Mouse (Mus musculus) stomach, postnatal 0 days (tissue): Measurements from ENCODE around the gene Gm10309. TPM values are rescaled to one million over a fixed set of nuclear protein-coding genes. Genes with fewer than 3 reads are reported as not detected.

Experiments used
- ATAC-seq: fragments of 200-750 bp; cut with Nextera tagmentation; 2 replicates; pipeline ENCODE4 v1.8.0; 2017; ENCODE audit not compliant: low FRiP score, low TSS enrichment
- DNase-seq: peaks from one replicate; pipeline ENCODE4 v3.0.0-alpha.2; 2016; ENCODE audit warnings: low spot score
- H3K27ac ChIP-seq: fragments of 300-500 bp; sonication (generic); replicated peaks from 2 replicates; pipeline ENCODE4 v1.5.1; 2014; ENCODE audit warnings: mild to moderate bottlenecking, control low read depth
- H3K27me3 ChIP-seq: fragments of 300-500 bp; sonication (generic); 2 replicates; pipeline ENCODE4 v1.6.1; 2014; ENCODE audit warnings: low read length; ENCODE audit not compliant: control insufficient read depth, insufficient read depth
- H3K36me3 ChIP-seq: fragments of 300-500 bp; sonication (generic); 2 replicates; pipeline ENCODE4 v1.6.1; 2014; ENCODE audit warnings: low read length, mixed read lengths; ENCODE audit not compliant: control insufficient read depth, insufficient read depth
- H3K4me1 ChIP-seq: fragments of 300-500 bp; sonication (generic); replicated peaks from 2 replicates; pipeline ENCODE4 v1.6.1; 2014; ENCODE audit warnings: antibody characterized with exemption; ENCODE audit not compliant: control insufficient read depth, insufficient read depth
- H3K4me2 ChIP-seq: fragments of 300-500 bp; sonication (generic); replicated peaks from 2 replicates; pipeline ENCODE4 v1.6.1; 2014; ENCODE audit warnings: low read depth, mild to moderate bottlenecking, control low read depth, moderate library complexity
- H3K4me3 ChIP-seq: fragments of 300-500 bp; sonication (generic); 2 replicates; pipeline ENCODE4 v1.5.1; 2014; ENCODE audit warnings: low read depth, low read length, control low read depth
- H3K9ac ChIP-seq: fragments of 300-500 bp; sonication (generic); 2 replicates; pipeline ENCODE4 v1.6.1; 2014; ENCODE audit warnings: mild to moderate bottlenecking, low read length, control low read depth, mixed read lengths
- H3K9me3 ChIP-seq: fragments of 300-500 bp; sonication (generic); 2 replicates; pipeline ENCODE4 v1.6.1; 2016; ENCODE audit warnings: low read length; ENCODE audit not compliant: control insufficient read depth
- CTCF ChIP-seq: IDR thresholded peaks from 2 replicates; pipeline ENCODE4 v1.5.1; 2016; ENCODE audit warnings: antibody characterized with exemption, low read depth, mild to moderate bottlenecking, moderate library complexity
- EP300 ChIP-seq: optimal IDR thresholded peaks from 2 replicates; pipeline ENCODE3; 2016; ENCODE audit warnings: antibody characterized with exemption
- WGBS: fragments of 180-500 bp; shearing (Covaris S2); extraction: QIAGEN DNeasy Blood & Tissue Kit; methylation state at CpG from one replicate; pipeline ENCODE4 v1.1.7; 2014; 5-methylcytosine and 5-hydroxymethylcytosine counted together
- polyA plus RNA-seq: library from polyadenylated mRNA; unstranded; fragments of >200 nt; fragmentation: Nextera tagmentation; extraction: Ambion mirVana; gene quantifications from 2 replicates; pipeline ENCODE4 v1.2.1, GENCODE M21; 2015

The Gm10309 gene
- polyA plus RNA-seq, 1 experiment from 2014 or later, result 0.08 TPM

DNA sequence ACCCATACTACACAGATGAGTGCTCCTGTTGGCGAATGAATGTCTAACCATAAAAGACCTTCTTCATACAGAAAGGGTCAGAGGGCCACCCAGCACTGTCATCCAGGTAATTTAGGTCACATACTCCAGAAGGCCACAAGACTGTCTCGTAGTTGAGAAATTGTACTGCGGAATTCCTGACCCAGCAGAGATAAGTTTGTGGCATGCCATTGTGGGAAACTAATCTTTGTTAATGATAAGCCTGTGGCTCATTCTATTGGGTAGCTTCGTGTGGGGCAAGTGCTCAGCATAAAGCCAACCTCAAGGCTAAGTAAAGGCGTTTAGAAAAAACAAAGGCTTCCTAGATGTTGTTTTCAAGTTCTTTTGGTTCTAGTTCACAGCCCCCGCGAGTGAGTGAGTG lies 12.7 kb downstream of the Gm10309 start:
- WGBS, result 69% methylated on average over 7 of the region's 7 CpGs
- no peak for ATAC-seq
- H3K36me3 ChIP-seq, result no peaks in the 10 kb centered on the region

DNA sequence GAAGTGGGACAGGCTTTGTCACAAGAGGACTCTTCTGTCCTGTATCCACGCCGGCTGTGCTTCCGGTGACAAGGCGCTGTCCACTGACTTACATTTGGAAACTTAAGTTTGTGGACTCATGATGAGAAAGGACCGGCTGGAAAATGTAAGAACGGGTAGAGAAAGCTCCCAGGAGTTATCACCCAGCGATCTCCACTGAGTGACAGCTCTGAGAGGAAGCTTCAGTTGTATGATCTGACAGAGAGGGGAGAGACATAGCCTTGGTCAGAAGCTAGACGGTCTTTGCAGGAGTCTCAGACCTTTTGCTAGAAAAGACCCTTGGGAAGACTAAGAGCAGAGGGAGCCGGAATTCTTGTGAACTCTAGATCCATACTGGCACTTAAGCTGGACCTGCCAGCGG lies 15.2 kb downstream of the Gm10309 start:
- no peak overlapping the region for H3K27ac ChIP-seq
- H3K4me3 ChIP-seq, result no peak overlapping the region
- TF ChIP-seq CTCF (no peak), EP300 (no peak)
- H3K36me3 ChIP-seq, result no peaks in the 10 kb centered on the region
- no peak overlapping the region for H3K9ac ChIP-seq
- H3K27me3 ChIP-seq, result no peaks in the 10 kb centered on the region
- H3K9me3 ChIP-seq, result no peaks in the 10 kb centered on the region
- no peak overlapping the region for H3K4me2 ChIP-seq
- no peaks in the 10 kb centered on the region for H3K4me1 ChIP-seq
- no peak for ATAC-seq
- WGBS, result 92% methylated on average over 10 of the region's 10 CpGs
- DNase-seq, result no peak

More for the DNA sequence above, 12.7 kb downstream of the Gm10309 start:
- Histone ChIP-seq H3K4me2 (no peak overlapping the region), H3K4me1 (no peaks in the 10 kb centered on the region), H3K9ac (no peak overlapping the region), H3K4me3 (no peak overlapping the region), H3K9me3 (no peaks in the 10 kb centered on the region), H3K27ac (no peak overlapping the region), H3K27me3 (no peaks in the 10 kb centered on the region)
- TF ChIP-seq CTCF (no peak), EP300 (no peak)
- DNase-seq, result no peak

DNA sequence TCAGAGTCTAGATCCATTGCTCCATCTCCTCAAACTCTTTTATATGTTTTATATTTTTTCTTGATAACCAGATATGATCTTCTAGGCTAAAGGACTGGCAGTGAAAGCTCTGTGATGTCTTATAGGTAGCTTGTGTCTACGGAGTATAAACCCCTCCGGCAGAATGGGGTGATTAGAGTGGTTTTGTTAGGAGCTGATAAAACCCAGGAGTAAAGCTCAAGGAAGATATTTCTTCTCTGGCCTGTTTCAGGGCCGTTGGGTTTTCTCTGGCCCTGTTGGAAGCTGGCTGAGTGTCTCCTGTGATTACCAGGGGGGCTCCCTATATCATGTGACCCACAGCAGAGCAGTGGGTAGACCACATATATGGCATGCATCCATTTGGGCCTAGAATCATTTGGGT lies 17.6 kb downstream of the Gm10309 start:
- no peaks in the 10 kb centered on the region for H3K27me3 ChIP-seq
- no peaks in the 10 kb centered on the region for H3K36me3 ChIP-seq
- no peak overlapping the region for H3K9ac ChIP-seq
- H3K4me1 ChIP-seq, result no peaks in the 10 kb centered on the region
- WGBS, result 86% methylated on average over 3 of the region's 3 CpGs
- TF ChIP-seq EP300 (no peak), CTCF (no peak)
- no peak overlapping the region for H3K4me2 ChIP-seq
- H3K9me3 ChIP-seq, result no peaks in the 10 kb centered on the region
- no peak overlapping the region for H3K27ac ChIP-seq
- DNase-seq (no peak), ATAC-seq (no peak)
- no peak overlapping the region for H3K4me3 ChIP-seq

DNA sequence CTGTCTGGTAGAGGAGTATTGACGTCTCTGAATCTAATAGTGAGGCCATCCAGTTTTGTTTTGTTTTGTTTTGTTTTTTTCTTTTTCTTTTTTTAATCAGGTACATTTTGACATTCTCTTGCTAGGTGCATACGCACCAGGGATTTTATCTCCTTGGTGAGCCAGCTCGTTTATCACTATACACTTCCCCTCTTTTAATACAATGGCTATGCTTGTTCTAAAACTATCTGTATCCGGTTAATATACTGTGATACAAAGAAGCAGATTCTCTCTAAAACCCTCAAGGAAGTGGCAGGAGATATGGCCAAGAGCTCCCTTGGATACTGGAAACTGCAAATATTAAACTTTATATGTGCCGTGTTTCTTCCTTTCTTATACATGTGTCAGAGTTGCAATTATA lies 18.4 kb downstream of the Gm10309 start:
- no peak for DNase-seq
- TF ChIP-seq CTCF (no peak), EP300 (no peak)
- no peak for ATAC-seq
- H3K9me3 ChIP-seq, result no peaks in the 10 kb centered on the region
- no peak overlapping the region for H3K4me2 ChIP-seq
- no peak overlapping the region for H3K9ac ChIP-seq
- no peaks in the 10 kb centered on the region for H3K4me1 ChIP-seq
- no peaks in the 10 kb centered on the region for H3K27me3 ChIP-seq
- no peak overlapping the region for H3K4me3 ChIP-seq
- WGBS, result 84% methylated on average over 5 of the region's 5 CpGs
- H3K36me3 ChIP-seq, result no peaks in the 10 kb centered on the region
- no peak overlapping the region for H3K27ac ChIP-seq

DNA sequence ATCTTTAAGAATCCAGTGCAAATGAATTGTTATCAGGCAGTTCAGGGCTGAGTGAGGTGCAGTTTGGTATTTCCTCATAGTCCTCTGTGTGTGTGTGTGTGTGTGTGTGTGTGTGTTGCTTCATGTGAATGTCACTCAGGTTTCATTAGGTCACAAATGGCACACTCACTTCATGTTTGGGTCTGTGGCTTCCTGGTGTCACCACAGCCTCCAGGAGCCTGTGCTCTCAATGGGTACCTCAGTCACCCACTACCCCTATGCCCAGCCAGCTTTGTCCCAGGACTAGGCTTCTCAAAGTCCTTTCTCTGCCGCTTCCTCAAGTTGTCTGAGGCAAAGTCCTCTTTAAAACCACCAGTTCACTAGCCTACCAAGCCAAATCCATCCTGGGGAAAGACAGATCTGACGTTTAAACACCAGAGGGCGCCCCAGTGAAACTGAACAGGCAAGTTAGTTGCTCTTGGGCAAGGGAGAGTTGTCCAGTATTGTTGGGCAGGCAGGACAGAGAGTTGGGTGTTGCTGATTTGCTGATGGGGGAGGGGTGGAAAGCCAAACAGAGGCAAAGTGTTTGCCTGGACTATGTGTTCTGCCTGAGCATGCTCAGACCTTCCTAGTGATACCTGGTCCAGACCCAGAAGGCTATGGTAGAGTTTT lies 20.8 kb downstream of the Gm10309 start:
- Histone ChIP-seq H3K4me2 (no peak overlapping the region), H3K27ac (no peak overlapping the region), H3K9ac (no peak overlapping the region), H3K27me3 (no peaks in the 10 kb centered on the region), H3K4me1 (no peaks in the 10 kb centered on the region), H3K9me3 (no peaks in the 10 kb centered on the region), H3K4me3 (no peak overlapping the region), H3K36me3 (no peaks in the 10 kb centered on the region)
- DNase-seq (peak; percentile 86), ATAC-seq (peak; percentile 82)
- TF ChIP-seq CTCF (peak; percentile 98), EP300 (no peak)
- WGBS, result 6% methylated on average over 3 of the region's 3 CpGs

DNA sequence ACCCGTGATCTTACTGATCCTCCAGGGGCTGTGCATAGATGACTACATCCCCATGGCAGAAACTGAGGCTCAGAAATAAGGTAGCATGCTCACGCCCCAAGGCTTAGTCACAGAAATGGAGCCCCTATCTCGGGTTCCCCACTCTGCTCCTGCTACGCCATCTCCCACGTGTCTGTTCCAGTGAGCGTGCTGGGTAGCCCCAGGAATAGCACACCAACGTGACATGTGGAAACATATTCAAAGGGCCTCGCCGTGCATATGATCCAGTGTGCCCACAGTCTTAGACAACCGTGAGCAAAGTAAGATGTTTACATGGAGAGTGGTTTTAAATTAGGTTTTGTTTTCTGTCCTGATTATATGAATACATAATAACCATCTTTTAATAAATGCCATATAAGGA lies 22.4 kb downstream of the Gm10309 start:
- DNase-seq (no peak), ATAC-seq (no peak)
- Histone ChIP-seq H3K27ac (no peak overlapping the region), H3K27me3 (no peaks in the 10 kb centered on the region), H3K4me2 (no peak overlapping the region), H3K9ac (no peak overlapping the region), H3K36me3 (no peaks in the 10 kb centered on the region), H3K9me3 (no peaks in the 10 kb centered on the region), H3K4me3 (no peak overlapping the region), H3K4me1 (no peaks in the 10 kb centered on the region)
- WGBS, result 89% methylated on average over 10 of the region's 10 CpGs
- TF ChIP-seq EP300, result no peak
- no peak for TF ChIP-seq CTCF
